ENCODE assay signal across 10 mouse cellular contexts in the genomic region with DNA sequence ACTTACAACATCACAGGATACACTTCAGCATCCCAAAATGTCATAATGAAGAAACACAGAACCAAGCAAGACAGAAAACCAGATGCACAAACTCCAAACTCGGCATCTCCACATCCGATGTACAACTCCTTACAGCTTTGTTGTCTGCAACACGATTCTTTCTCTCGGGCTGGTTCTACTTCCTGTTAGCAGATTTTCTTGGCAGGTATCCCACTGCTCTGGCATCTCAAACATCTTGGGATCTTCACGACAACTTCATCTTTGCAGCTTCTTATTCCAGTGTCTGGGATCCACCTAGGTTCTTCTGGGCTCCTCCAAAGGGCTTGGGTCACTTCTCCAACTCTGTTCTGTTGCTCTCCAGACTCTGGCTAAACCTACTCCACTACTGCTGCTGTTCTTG.
"Had no signal": no experiment of that assay in that cellular context is flagged by ENCODE, and none has a peak within 500 bp of the region (broad histone marks: within the 10 kb centered on the region; RNA-seq: fewer than 3 reads in every experiment).

No protein-coding gene starts in this region.

- H3K9ac ChIP-seq: intestine, embryonic 15.5 days; limb, embryonic 13.5 days; midbrain, embryonic 13.5 days; stomach, embryonic 15.5 days had no signal

- H3K27ac ChIP-seq: intestine, embryonic 15.5 days; layer of hippocampus, adult 2 months; limb, embryonic 13.5 days; midbrain, embryonic 13.5 days; stomach, embryonic 15.5 days had no signal

- H3K36me3 ChIP-seq: intestine, embryonic 15.5 days; limb, embryonic 13.5 days; midbrain, embryonic 13.5 days; stomach, embryonic 15.5 days had no signal

- DNase-seq: kidney, adult 18-20 months; kidney, postnatal 4 days; right cerebral cortex, postnatal 14 days; thymus, adult 2 months; thymus, postnatal 25 days had no signal

- H3K4me3 ChIP-seq: intestine, embryonic 15.5 days; layer of hippocampus, adult 2 months; limb, embryonic 13.5 days; midbrain, embryonic 13.5 days; stomach, embryonic 15.5 days had no signal

- H3K4me1 ChIP-seq: intestine, embryonic 15.5 days; midbrain, embryonic 13.5 days; stomach, embryonic 15.5 days had no signal

- H3K9me3 ChIP-seq: intestine, embryonic 15.5 days; limb, embryonic 13.5 days; midbrain, embryonic 13.5 days; stomach, embryonic 15.5 days had no signal

- H3K27me3 ChIP-seq: intestine, embryonic 15.5 days; limb, embryonic 13.5 days; midbrain, embryonic 13.5 days; stomach, embryonic 15.5 days had no signal

- ATAC-seq: intestine, embryonic 15.5 days; midbrain, embryonic 13.5 days had no signal

- H3K4me2 ChIP-seq: intestine, embryonic 15.5 days; limb, embryonic 13.5 days; midbrain, embryonic 13.5 days; stomach, embryonic 15.5 days had no signal
